Mouse (Mus musculus) right cerebral cortex, adult 18-20 months (tissue): ENCODE measurements around the gene Eef1e1.
"Not testable (repeated sequence)": the region's sequence is repeated elsewhere in the genome, so short reads cannot be mapped to it uniquely, and the experiment has no call there.

Experiments used
- DNase-seq: peaks from one replicate; pipeline ENCODE4 v3.0.0; 2022; ENCODE audit warnings: mixed read lengths

Gene Eef1e1

DNA sequence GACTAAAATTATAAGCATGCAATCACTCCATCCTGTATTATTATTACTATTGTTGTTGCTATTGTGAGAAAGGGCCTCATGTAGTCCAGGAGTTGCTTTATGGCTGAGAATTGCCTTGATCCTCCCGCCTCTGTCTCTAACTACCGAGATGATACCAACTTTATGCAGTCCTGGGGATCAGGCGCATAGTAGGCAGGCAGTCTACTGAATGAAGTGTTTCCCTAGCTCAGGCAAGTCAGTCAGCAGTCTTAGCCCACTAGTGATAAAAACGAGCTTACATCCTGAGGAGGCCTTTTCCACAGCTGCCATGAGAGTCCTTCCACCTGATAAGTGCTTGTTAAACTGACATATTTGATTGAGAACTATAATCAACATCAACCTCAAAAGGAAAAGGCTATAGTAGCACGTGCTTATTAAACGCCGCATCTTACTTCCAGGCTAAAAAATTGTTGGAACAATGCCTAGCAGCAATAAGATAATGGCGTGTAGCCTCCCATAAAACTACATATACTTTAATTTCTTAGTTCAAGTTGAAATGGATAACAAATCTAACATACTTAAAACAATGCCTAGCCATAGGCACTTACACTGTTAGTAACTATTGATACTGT is 34.5 kb downstream of the Eef1e1 start:
- no peak for DNase-seq

DNA sequence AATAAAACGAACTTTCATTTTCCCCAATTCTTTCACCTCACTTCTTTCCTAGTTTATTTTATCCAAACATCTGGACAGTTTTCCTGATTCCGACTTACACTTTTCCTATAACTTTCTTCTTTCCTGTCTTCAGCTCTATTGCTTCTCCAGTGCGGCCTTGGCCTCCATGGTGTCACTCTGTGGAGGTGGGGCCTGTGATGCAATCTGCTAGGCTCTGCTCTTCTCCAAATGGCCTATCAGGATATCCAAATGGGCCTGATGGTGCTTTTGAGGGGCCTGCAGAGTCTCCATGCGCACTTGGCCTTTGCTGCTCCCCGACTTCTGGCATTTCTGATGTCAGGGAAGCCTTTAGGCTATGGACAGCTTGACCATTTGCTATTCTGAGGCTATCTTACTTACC is 35.6 kb downstream of the Eef1e1 start:
- no peak for DNase-seq

DNA sequence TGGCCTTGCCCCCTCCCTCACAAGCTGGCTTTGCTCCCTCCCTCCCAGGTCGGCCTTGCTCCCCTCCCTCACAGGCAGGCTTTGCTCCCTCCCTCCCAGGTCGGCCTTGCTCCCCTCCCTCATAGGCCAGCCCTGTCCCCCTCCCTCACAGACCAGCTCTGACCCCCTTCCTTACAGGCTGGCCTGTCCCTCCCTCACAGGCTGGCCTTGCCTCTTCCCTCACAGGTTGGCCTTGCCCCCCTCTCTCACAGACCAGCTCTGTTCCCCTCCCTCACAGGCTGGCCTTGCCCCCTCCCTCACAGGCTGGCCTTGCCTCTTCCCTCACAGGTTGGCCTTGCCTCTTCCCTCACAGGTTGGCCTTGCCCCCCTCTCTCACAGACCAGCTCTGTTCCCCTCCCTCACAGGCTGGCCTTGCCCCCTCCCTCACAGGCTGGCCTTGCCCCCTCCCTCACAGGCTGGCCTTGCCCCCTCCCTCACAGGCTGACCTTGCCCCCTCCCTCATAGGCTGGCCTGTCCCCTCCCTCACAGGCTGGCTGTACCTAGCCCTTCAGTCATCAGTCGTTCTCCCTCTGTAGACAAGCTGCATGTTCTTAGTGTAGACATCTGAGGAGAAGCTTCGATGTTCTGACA is 40.7 kb downstream of the Eef1e1 start:
- not testable (repeated sequence) for DNase-seq

DNA sequence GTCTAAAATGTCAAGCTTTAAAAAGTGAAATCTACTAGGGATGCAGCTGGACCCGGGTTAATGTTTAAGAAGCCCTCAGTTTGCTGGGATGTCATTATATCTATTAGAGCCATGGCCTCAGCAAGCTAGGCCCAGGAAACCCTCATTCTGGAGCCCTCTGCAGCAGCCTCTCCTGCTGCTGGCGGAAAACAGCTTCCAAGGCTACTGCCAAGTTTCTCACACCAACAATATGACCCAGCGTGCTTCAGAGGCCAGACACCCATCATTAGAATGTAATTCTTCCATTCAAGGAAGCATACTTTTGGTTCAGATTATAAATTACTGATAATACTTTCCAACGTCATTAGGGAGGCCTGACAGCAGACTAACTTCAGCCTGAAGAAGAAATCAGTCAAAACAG is 42.0 kb downstream of the Eef1e1 start:
- no peak for DNase-seq

DNA sequence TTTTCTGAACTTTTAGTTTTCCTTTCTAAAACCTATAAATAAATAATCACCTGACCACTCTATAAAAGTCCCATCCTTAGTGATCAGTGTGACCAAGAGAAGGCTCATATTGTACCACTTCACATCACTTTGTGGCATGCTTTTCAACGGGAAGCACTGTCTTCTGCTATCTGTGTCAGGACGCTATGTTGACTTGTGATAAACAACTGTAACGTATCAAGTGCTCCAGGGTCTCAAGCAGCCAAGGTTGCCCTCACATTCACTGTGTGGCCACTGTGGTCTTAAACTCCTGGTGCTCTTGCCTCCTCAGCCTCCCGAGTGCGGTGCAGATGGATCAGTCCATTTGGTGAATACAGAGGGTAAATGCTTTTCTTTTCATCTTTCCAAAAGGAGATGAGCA is 43.2 kb downstream of the Eef1e1 start:
- no peak for DNase-seq

DNA sequence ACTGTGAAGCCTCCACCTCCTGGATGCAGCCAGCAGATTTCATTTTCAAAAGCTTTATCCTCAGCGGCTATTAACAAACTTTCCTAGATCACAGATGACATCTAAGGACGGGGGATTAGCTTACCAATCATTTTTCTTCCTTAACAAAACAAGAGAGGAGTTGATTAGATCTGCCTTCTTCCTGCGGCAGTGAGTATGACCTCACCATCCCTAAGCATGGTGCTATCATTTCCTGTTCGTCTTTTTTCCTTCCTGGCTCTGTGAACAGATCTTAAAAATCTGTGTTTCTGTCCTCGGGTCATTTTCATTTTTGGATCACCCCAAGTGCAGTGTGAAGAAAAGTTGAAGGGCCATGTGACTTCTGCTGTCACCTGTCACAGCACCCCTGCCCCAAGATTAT is 44.6 kb downstream of the Eef1e1 start:
- no peak for DNase-seq

DNA sequence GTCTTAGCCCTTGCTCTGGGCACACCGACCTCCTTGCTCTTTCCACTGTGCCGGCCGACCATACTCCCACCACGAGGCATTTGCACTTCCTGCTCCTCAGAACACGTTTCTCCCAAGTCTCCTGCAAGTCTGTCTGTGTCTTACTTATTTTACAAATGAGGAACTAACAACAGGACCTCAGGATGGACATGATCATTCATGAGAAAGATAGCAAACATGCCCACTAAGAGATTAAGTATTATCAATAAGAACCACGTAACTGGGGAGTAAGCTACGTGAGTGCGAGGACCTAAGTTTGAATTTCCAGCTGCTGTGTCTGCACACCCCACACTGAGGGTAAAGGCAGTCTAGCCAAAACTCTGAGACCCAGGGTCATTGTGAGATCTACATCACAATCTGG is 45.3 kb downstream of the Eef1e1 start:
- DNase-seq = no peak

DNA sequence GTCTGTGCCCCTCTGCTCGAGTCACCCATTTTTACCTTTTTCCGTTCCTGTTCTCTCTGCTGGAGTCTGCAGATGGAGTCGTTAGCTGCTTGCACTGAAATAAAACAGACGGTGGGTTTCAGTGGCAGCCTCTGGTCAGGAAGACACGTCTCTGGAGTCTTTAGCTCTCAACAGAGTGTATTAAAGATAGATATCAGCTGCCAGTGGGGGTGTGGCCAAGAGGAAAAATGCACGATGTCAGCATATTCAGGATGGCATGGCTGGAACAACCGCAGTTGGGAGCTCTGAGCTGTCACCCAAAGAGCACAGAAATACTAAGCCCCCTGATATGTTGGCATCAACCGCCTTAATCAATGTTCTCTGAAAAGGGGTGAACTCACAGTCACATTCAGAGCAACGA is 46.2 kb downstream of the Eef1e1 start:
- DNase-seq = no peak

DNA sequence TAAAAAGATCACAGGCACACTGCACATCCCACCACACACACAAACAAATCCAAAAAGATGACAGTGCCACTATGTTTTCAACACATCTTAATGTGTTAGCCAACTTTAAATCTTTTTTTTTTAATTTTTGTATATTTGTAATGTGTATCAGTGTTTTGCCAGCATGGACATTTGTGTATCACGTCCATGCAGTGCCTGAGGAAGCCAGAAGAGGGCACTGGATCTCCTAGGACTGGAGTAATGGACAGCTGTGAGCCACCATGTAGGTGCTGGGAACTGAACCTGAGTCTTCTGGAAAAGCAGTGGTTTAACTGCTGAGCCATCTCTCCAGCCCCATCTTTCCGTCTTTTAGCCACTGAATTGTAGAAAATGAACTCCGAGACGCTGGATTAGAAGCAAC is 46.7 kb downstream of the Eef1e1 start:
- DNase-seq = no peak

DNA sequence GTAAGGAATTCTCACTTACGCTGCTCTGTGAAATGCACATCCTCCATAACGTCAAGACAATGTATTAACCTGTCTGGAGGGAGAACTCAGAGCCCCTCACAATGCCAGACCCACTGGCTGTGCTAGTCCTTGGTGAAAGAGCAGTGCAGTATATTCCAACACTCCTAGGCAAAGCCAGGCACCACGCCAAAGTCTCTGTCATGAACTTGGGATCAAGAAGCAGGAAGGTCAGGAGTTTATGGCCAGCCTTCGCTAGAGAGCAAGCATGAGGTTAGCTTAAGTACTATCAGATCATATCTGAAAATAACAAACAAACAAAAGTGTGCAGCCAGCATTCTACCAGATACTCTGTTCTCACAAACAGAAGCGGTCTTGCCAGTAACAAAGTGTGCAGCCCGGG is 48.5 kb downstream of the Eef1e1 start:
- DNase-seq = no peak

DNA sequence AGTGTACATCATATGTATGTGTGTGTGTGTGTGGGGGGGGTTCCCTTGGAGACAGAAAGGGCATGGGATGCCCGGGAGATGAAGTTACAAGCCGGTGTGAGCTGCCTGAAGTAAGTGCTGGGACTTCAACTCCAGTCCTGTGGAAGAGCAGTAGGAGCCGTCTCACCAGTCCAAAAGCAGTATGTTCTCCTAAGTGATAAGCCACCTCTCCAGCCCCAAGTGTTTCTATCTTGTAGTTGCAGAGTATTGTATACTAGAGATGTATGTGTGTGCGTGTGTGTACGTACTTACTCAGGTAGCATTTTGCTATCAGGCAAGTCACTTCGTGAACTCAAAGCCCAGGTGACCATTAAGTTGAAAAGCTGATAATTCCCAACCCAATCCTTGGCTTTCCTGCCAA is 51.7 kb downstream of the Eef1e1 start:
- DNase-seq = no peak

DNA sequence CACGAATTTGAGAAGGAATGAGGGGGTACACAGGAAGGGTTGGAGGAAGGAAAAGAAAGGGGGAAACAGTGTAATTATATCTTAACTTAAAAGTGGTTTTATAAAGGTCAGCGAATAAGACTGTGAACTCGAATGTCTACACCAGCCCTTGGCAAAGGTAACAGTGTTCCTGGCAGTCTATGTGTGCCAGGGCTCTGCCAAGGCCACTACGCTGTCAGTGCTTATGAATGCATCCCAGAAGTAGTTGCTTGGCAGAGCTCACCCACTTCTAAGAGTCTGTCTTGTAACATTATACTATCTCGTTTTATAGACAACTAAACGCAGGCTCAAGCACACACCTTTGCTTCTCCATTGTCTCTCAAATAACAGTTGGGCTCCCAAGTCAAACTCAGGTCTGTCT is 53.5 kb downstream of the Eef1e1 start:
- no peak for DNase-seq

DNA sequence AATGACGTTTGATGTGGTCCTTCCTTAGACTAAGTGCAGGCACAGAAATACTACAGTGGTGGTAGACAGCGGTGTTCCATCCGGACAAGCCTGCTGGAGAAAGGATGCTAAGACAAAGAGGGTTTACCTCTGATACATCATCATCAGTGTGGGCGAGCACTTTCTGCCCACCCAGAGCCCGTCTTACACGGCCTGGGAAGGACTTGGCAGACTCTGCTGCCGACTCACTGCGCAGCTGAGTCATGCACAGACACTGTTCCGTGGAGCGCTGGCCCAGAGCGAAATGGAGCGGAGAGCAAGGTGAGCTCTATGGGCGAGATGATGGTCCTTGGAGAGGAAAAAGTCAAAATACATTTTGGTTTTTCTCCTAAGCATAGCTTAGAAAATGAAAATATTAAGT is 55.9 kb downstream of the Eef1e1 start:
- DNase-seq = peak; percentile 80

DNA sequence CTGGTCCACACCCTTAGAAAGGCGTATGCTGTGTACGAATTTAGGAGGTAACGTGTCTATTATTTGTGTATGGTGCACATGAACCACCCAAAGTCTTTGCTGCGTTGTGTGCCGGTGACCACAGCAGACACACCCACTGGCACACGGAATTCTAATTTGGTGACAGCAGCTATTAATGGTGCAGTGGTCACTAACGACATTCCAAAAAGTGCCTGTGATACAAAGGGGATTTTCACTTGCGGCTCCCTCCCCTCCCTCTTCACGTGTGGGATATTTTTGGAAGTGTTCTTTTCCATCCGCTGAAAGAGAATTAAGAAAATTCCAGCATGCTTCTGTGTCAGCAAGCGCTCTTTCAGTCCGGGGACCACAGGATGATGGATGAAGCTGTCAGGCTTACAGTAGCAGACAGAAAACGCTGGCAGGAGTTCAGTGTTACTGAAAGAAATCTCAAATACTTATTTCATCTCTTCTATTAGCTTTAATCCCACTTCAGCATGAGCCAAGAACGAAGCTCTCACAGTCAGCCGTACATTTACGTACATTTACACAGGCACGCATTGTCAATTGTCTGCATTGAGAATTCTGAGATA is 56.5 kb downstream of the Eef1e1 start:
- no peak for DNase-seq

DNA sequence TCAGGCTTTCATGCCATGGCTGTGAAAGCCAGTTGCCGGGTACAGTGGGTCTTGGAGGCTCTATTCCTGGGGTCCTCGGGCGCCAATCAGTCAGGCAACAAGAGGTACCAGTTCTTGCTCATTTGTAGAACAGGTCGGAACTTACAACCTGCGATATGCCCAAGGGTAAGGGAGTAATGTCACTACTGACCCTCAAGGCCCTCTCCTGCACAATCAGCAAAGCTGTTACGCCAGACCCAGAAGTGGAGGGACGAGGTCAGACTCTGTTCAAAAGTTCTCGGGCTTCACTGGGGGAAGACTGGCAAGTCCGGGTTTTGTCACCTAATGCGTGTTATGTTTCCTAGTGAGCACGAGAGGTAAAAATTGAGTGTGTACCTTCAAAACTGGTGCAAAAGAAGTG is 58.0 kb downstream of the Eef1e1 start:
- DNase-seq = no peak

DNA sequence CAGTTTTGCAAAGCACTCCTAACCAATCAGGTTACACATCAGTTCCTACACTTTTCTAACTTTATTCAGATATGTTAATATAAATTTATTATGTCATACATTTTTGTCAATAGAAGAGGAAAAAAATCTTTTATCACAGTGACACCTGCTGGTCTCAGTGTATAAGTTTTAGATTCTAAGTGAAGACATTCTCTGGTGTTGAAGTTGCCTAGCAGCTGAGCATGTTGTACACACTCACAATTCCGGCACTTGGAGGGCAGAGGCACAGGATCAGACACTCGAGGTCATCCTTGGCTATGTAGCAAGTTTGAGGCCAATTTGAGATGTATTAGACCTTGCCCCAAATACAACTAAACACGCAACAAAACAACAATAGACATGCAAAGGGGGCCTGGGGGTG is 61.8 kb downstream of the Eef1e1 start:
- no peak for DNase-seq

DNA sequence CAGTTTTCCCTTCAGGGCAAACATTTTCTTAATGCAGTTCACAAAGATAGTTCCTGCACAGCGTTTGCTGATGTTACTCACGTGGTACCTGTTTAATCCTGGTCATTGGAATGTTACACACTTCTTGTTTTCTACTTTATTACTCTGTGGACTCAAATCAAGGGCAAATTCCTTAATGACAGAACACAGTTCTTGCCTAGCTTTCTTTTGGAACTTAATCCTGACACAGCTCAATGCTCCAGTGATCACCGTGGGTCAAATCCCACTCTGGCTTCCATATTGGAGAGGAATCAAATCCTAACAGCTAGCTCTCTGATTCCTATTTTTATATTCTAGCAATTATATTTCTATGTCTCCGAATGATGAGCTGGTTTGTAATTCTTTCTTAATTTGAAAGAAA is 62.4 kb downstream of the Eef1e1 start:
- no peak for DNase-seq
